Mouse (Mus musculus): ENCODE results near the gene Myo1a. TPM values are rescaled to one million over a fixed set of nuclear protein-coding genes. Genes with fewer than 3 reads are reported as not detected.

The Myo1a gene
- polyA plus RNA-seq, 1 experiment, result 0.35 TPM

DNA sequence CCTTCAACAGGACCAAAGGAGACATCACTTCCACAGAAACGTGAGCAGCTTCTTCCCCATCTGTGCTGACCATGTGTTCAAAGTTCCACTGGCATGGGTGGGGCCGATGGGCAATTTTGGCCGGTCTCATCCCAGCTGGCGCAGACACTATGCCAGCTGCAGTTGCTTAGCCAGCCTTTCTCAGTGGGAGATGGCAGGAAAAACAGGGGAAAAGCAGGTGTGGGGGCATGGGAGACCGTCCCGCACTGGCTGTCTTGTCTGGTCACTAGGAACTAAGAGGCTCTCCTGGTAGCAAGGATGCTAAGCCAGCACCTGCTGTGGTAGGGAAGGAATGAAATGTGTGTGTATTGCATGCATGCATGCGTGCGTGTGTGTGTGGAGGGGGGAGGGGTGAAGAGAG is 23.5 kb downstream of the Myo1a start:
- Histone ChIP-seq H3K36me3 (ENCODE audit: control insufficient read depth, insufficient read depth) (no peaks in the 10 kb centered on the region), H3ac (ENCODE audit: control insufficient read depth, insufficient read length) (no peak overlapping the region), H3K27me3 (ENCODE audit: control insufficient read depth, insufficient read depth, insufficient read length) (peaks cover 42% of the 10 kb centered on the region), H3K4me2 (ENCODE audit: low read depth) (peak overlapping the region; percentile 32), H3K4me3 (no peak overlapping the region), H3K79me2 (ENCODE audit: control insufficient read depth, insufficient read depth) (no peaks in the 10 kb centered on the region)
- peak; percentile 86 for TF ChIP-seq TCF3 (IDR thresholded peaks at IDR 0.05; ENCODE audit: insufficient read length, low read depth)
- peak; percentile 34 to 87 (median 84) for TF ChIP-seq MYOD1 (IDR thresholded peaks at IDR 0.05; ENCODE audit: control insufficient read depth in 1 of 3, insufficient read length in 2 of 3, low read depth in 2 of 3)
- peak; percentile 73 for TF ChIP-seq TCF12 (IDR thresholded peaks at IDR 0.05; ENCODE audit: insufficient read depth, poor library complexity, severe bottlenecking)
- no peak for TF ChIP-seq CEBPB (IDR thresholded peaks at IDR 0.05; ENCODE audit: insufficient read depth, poor library complexity, severe bottlenecking)
- no peak for TF ChIP-seq E2F4 (IDR thresholded peaks at IDR 0.05; ENCODE audit: insufficient read depth)
- peak; percentile 83 to 97 (median 91) for TF ChIP-seq MYOG (IDR thresholded peaks at IDR 0.05; ENCODE audit: control insufficient read depth in 1 of 3, insufficient read depth in 1 of 3, insufficient read length in 2 of 3, low read depth in 2 of 3)

DNA sequence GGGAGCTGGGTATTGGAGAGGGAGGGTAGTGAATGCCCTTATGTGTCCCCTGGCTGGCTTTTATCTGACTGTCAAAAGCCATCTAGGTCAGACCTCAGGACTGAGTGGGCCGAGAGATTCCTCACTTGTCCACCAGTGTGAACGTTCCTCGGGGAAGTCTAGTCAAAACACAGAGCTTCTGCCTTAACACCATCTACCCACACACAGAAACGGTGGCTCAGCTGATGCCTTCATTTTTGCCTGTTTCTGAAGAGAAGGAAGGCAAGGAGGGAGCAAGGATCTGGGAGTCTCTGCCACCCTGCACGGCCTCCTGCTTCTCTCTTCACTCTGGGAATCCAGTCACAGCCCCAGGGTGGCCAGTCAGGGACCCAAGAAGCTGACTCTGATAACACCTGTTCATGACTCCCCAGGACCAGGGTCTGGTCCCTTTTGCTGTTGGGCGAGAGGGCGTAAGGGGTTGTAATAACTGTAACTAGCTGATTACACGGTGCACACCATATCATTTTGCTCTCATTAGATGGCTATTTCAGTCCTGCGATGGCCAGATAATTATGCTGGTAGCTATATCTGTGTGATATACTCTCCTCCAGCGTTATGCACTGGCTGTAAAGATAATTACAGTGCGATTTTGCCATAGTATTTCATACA is 25.4 kb downstream of the Myo1a start:
- no peak for TF ChIP-seq MAX (IDR thresholded peaks at IDR 0.05; ENCODE audit: low read depth)
- no peak for TF ChIP-seq TCF12 (IDR thresholded peaks at IDR 0.05; ENCODE audit: insufficient read depth, poor library complexity, severe bottlenecking)
- no peak overlapping the region for H3ac ChIP-seq (ENCODE audit: control insufficient read depth, insufficient read length)
- peaks cover 47% of the 10 kb centered on the region for H3K27me3 ChIP-seq (ENCODE audit: control insufficient read depth, insufficient read depth, insufficient read length)
- H3K79me2 ChIP-seq (ENCODE audit: control insufficient read depth, insufficient read depth), result no peaks in the 10 kb centered on the region
- no peaks in the 10 kb centered on the region for H3K36me3 ChIP-seq (ENCODE audit: control insufficient read depth, insufficient read depth)
- H3K4me3 ChIP-seq, result no peak overlapping the region
- peak overlapping the region; percentile 58 for H3K4me2 ChIP-seq (ENCODE audit: low read depth)

DNA sequence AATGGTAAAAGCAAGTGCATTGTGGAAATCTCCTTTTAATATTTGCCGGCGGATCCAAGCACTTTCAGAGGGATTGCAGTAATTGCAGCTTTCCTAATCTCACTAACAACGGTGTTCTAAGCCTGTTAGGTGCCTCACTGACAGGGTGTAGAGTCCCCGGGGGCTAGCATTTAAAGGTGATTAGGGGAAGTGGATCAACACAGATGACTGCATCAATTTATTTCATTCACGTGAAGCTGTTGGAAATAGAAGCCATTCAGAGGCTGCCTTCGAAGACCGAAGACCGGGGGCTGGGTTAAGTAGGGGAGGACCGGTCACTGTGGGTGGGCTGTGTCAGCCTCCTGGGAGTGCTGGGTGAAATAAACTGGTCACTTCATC is 26.0 kb downstream of the Myo1a start:
- Histone ChIP-seq H3K27me3 (ENCODE audit: control insufficient read depth, insufficient read depth, insufficient read length) (peaks cover 43% of the 10 kb centered on the region), H3ac (ENCODE audit: control insufficient read depth, insufficient read length) (no peak overlapping the region), H3K36me3 (ENCODE audit: control insufficient read depth, insufficient read depth) (no peaks in the 10 kb centered on the region), H3K79me2 (ENCODE audit: control insufficient read depth, insufficient read depth) (no peaks in the 10 kb centered on the region), H3K4me2 (ENCODE audit: low read depth) (peak overlapping the region; percentile 58), H3K4me3 (no peak overlapping the region)
- TF ChIP-seq MYOD1 (IDR thresholded peaks at IDR 0.05; ENCODE audit: control insufficient read depth in 1 of 3, insufficient read length in 2 of 3, low read depth in 2 of 3) (no peak), SRF (IDR thresholded peaks at IDR 0.05; ENCODE audit: control insufficient read depth, insufficient read length, low read depth) (no peak), USF1 (IDR thresholded peaks at IDR 0.05; ENCODE audit: low read depth) (no peak), MAX (IDR thresholded peaks at IDR 0.05; ENCODE audit: low read depth) (no peak), MYOG (IDR thresholded peaks at IDR 0.05; ENCODE audit: control insufficient read depth in 1 of 3, insufficient read depth in 1 of 3, insufficient read length in 2 of 3, low read depth in 2 of 3) (no peak), REST (IDR thresholded peaks at IDR 0.05; ENCODE audit: insufficient read depth, insufficient read length) (no peak), POLR2AphosphoS2 (IDR thresholded peaks at IDR 0.05; ENCODE audit: insufficient read length, low read depth) (no peak), POLR2A (IDR thresholded peaks at IDR 0.05; ENCODE audit: insufficient read length, low read depth) (no peak), CEBPB (IDR thresholded peaks at IDR 0.05; ENCODE audit: insufficient read depth, poor library complexity, severe bottlenecking) (no peak), TCF12 (IDR thresholded peaks at IDR 0.05; ENCODE audit: insufficient read depth, poor library complexity, severe bottlenecking) (no peak), TCF3 (IDR thresholded peaks at IDR 0.05; ENCODE audit: insufficient read length, low read depth) (no peak), E2F4 (IDR thresholded peaks at IDR 0.05; ENCODE audit: insufficient read depth) (no peak)

DNA sequence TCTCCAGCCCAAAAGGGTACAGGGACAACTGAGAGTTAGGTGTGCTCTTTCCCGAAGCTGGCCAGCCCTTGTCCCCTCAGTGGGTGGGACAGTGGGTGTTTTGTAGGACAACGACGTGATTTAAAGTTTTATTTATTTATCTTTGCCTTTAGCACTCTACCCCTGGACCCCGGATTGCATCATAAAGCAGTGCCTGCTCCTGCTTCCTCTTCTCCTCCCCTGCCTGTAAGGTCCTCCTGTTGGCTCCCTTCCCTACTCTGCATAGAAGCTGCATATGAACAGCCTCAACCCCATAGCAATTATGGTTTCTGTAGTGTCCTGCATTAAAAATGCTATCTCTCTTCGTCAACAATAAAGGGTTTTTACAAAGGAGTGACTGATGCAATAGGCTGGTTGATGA is 26.4 kb downstream of the Myo1a start:
- Histone ChIP-seq H3K27me3 (ENCODE audit: control insufficient read depth, insufficient read depth, insufficient read length) (peaks cover 41% of the 10 kb centered on the region), H3ac (ENCODE audit: control insufficient read depth, insufficient read length) (no peak overlapping the region), H3K79me2 (ENCODE audit: control insufficient read depth, insufficient read depth) (no peaks in the 10 kb centered on the region), H3K4me3 (no peak overlapping the region), H3K36me3 (ENCODE audit: control insufficient read depth, insufficient read depth) (no peaks in the 10 kb centered on the region), H3K4me2 (ENCODE audit: low read depth) (peak overlapping the region; percentile 58)
- no peak for TF ChIP-seq USF1 (IDR thresholded peaks at IDR 0.05; ENCODE audit: low read depth)
- peak; percentile 48; the same call in 1 of the 2 replicates for TF ChIP-seq CEBPB (IDR thresholded peaks at IDR 0.05; ENCODE audit: insufficient read depth, poor library complexity, severe bottlenecking)
- TF ChIP-seq MAX (IDR thresholded peaks at IDR 0.05; ENCODE audit: low read depth), result no peak
- no peak for TF ChIP-seq POLR2A (IDR thresholded peaks at IDR 0.05; ENCODE audit: insufficient read length, low read depth)

DNA sequence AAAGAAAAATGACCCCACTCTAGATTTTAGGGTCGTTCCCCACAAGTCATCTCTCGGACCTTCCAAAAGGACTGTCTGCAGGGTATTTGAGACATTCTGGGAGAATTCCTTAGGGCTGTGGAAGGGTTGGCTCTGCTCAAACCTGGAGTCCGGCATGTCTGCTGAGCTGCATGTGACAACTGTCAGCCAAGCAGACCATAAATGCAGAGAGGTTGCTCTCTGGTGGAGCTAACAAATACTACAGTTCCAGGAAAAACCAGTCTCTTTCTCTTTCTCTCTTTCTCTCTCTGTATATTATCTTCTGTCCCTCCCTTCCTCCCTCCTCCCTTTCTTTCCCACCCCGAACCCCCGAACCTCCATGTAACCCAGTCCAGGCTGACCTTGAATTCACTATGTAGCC is 29.5 kb downstream of the Myo1a start:
- Histone ChIP-seq H3K27me3 (ENCODE audit: control insufficient read depth, insufficient read depth, insufficient read length) (peaks cover 25% of the 10 kb centered on the region), H3K4me2 (ENCODE audit: low read depth) (peak overlapping the region; percentile 40), H3K79me2 (ENCODE audit: control insufficient read depth, insufficient read depth) (no peaks in the 10 kb centered on the region), H3K4me3 (no peak overlapping the region), H3ac (ENCODE audit: control insufficient read depth, insufficient read length) (no peak overlapping the region), H3K36me3 (ENCODE audit: control insufficient read depth, insufficient read depth) (no peaks in the 10 kb centered on the region)
- TF ChIP-seq TCF3 (IDR thresholded peaks at IDR 0.05; ENCODE audit: insufficient read length, low read depth), result no peak
- no peak for TF ChIP-seq REST (IDR thresholded peaks at IDR 0.05; ENCODE audit: insufficient read depth, insufficient read length)
- no peak for TF ChIP-seq MYOD1 (IDR thresholded peaks at IDR 0.05; ENCODE audit: control insufficient read depth in 1 of 3, insufficient read length in 2 of 3, low read depth in 2 of 3)
- TF ChIP-seq MYOG (IDR thresholded peaks at IDR 0.05; ENCODE audit: control insufficient read depth in 1 of 3, insufficient read depth in 1 of 3, insufficient read length in 2 of 3, low read depth in 2 of 3), result no peak
- TF ChIP-seq CEBPB (IDR thresholded peaks at IDR 0.05; ENCODE audit: insufficient read depth, poor library complexity, severe bottlenecking), result no peak
- no peak for TF ChIP-seq E2F4 (IDR thresholded peaks at IDR 0.05; ENCODE audit: insufficient read depth)
- no peak for TF ChIP-seq USF1 (IDR thresholded peaks at IDR 0.05; ENCODE audit: low read depth)
- TF ChIP-seq POLR2AphosphoS2 (IDR thresholded peaks at IDR 0.05; ENCODE audit: insufficient read length, low read depth), result no peak
- no peak for TF ChIP-seq MAX (IDR thresholded peaks at IDR 0.05; ENCODE audit: low read depth)
- TF ChIP-seq POLR2A (IDR thresholded peaks at IDR 0.05; ENCODE audit: insufficient read length, low read depth), result no peak
- TF ChIP-seq SRF (IDR thresholded peaks at IDR 0.05; ENCODE audit: control insufficient read depth, insufficient read length, low read depth), result no peak
- no peak for TF ChIP-seq TCF12 (IDR thresholded peaks at IDR 0.05; ENCODE audit: insufficient read depth, poor library complexity, severe bottlenecking)
